Mouse (Mus musculus): ENCODE results near the gene Soat1. TPM values are rescaled to one million over a fixed set of nuclear protein-coding genes. Genes with fewer than 3 reads are reported as not detected.

Gene Soat1
- total and polyA plus RNA-seq, 2 experiments from 2014 or later = 16.2 to 35.8 TPM

DNA sequence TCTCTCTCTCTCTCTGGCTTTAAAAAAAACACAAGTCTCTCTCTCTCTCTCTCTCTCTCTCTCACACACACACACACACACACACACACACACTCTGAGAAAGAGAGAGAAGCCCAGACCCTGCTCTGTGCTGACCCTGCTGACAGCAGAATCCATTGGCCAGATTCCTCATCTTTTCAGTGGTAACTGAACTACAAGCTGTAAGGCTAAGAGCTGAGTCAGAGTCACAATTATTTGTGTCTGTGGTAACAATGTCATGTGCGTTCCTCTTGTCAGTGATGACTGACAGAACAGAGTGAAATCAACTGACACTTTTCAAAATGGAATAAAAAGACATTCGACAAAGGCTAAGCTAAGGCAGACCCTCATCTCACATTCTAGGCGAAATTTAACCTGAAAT lies 5.6 kb downstream of the Soat1 start:
- no peaks in the 10 kb centered on the region for H3K36me3 ChIP-seq (ENCODE audit: insufficient read depth, low read length)
- 85% methylated on average over 3 of the region's 3 CpGs for WGBS
- no peaks in the 10 kb centered on the region for H3K27me3 ChIP-seq (ENCODE audit: insufficient read depth, low read length)
- no peaks in the 10 kb centered on the region for H3K4me1 ChIP-seq (ENCODE audit: insufficient read depth, low read length)
- no peak for ATAC-seq
- no peak overlapping the region for H3K4me2 ChIP-seq (ENCODE audit: low read depth, low read length)
- no peak overlapping the region for H3K27ac ChIP-seq
- H3K9ac ChIP-seq (replicated peaks; ENCODE audit: low read length) = no peak overlapping the region
- no peak overlapping the region for H3K4me3 ChIP-seq (ENCODE audit: low read length)
- TF ChIP-seq CTCF (IDR thresholded peaks at IDR 0.05; ENCODE audit: low read depth) = no peak
- DNase-seq (ENCODE audit: low spot score) = no peak
- peaks cover 5% of the 10 kb centered on the region; the same call in 1 of the 2 replicates for H3K9me3 ChIP-seq (ENCODE audit: low read length)

DNA sequence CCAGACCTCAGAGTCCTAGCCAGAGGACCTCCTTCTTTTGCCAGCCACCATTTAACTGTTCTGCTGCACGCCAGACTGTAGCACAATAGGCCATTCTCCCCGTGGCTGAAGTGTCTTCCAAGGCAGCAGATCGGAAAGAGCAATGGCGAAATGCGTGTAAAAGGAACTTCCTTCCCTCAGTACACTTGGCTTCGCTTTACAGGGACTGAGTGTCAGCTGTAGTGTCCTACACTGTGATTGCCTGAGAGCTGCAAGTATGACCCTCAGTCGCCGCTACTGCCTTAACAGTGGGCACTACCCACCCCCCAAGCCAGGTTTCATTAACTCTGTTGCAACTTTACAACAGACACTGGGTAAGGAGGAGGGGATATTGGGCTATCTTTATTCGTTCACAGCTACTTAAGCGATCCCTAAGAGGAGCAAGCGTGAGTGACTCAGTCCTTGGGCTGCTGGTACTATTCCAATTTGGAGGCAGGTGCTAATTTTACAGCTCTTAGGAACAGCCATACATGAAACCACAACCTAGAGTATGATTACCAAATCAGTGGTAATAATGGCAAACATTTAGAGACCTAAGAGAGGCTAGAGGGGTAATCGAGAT lies 6.4 kb downstream of the Soat1 start:
- peaks cover 5% of the 10 kb centered on the region; the same call in 1 of the 2 replicates for H3K9me3 ChIP-seq (ENCODE audit: low read length)
- no peaks in the 10 kb centered on the region for H3K36me3 ChIP-seq (ENCODE audit: insufficient read depth, low read length)
- H3K27me3 ChIP-seq (ENCODE audit: insufficient read depth, low read length) = no peaks in the 10 kb centered on the region
- H3K4me3 ChIP-seq (ENCODE audit: low read length) = no peak overlapping the region
- no peak overlapping the region for H3K9ac ChIP-seq (replicated peaks; ENCODE audit: low read length)
- DNase-seq (ENCODE audit: low spot score) (no peak), ATAC-seq (no peak)
- H3K27ac ChIP-seq = no peak overlapping the region
- no peaks in the 10 kb centered on the region for H3K4me1 ChIP-seq (ENCODE audit: insufficient read depth, low read length)
- TF ChIP-seq CTCF (IDR thresholded peaks at IDR 0.05; ENCODE audit: low read depth) = no peak
- 84% methylated on average over 12 of the region's 12 CpGs for WGBS
- H3K4me2 ChIP-seq (ENCODE audit: low read depth, low read length) = no peak overlapping the region

DNA sequence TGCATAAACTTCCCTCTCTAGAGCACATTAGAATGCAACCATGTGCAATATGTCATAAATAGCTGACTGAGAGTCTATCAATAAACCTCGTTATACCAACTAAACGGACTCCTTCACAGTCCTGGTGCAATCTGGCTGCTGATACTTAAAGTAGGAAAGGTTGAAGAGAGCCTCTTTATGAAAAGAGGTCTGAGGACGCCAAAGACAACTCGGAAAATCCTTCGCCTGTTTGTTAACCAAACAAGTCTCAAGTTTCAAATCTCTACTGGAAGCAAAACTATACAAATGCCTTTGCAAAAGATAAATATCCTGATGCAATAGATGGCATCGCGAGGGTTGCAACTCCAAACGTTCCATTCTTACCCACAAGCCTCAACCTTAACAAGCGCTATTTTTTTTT lies 9.2 kb downstream of the Soat1 start:
- H3K9me3 ChIP-seq (ENCODE audit: low read length) = peaks cover 5% of the 10 kb centered on the region; the same call in 1 of the 2 replicates
- no peaks in the 10 kb centered on the region for H3K36me3 ChIP-seq (ENCODE audit: insufficient read depth, low read length)
- 91% methylated on average over 9 of the region's 9 CpGs for WGBS

DNA sequence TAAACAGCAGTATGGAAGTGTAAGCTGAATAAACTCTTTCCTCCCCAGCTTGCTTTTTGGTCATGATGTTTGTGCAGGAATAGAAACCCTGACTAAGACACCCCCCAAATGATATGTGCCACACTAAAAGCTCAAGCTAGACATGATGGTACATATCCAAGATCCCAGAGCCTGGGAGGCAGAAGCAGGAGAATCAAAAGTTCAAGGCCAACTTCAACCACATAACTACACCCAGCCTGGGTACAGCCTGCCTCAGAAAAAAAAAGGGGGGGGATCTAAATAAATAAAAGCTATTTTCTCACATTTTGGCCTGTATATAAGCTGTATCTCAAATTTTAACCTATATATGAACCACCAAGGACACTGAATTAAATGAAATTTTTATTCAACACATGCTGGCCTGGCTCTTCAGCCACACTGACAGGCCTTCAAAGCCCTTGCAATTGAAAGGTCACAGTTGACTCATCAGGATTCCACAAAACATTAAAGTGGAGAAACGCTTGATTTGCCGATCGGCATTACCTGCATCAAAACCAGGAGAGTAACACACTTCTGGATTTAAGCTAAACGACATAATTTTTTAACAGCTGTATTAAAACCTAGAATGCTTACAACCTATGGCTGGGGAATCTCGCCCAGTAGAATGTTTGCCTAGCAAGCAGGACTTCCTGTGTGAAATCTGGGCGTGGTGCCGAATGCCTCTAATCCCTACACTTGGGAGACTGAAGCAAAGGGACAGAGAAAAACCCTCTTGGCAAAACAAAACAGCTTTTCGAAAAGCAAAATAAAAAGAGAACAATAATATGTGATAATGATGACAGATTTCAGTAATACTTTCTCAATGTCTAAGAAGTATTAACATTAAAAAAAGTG lies 9.9 kb downstream of the Soat1 start:
- WGBS = 90% methylated on average over 8 of the region's 8 CpGs
- H3K27me3 ChIP-seq (ENCODE audit: insufficient read depth, low read length) = no peaks in the 10 kb centered on the region
- H3K4me3 ChIP-seq (ENCODE audit: low read length) = no peak overlapping the region
- DNase-seq (ENCODE audit: low spot score) = no peak
- no peak overlapping the region for H3K27ac ChIP-seq
- no peak for TF ChIP-seq CTCF (IDR thresholded peaks at IDR 0.05; ENCODE audit: low read depth)
- H3K4me2 ChIP-seq (ENCODE audit: low read depth, low read length) = no peak overlapping the region
- H3K9ac ChIP-seq (replicated peaks; ENCODE audit: low read length) = no peak overlapping the region
- H3K9me3 ChIP-seq (ENCODE audit: low read length) = peaks cover under 1% of the 10 kb centered on the region; the same call in 1 of the 2 replicates
- no peaks in the 10 kb centered on the region for H3K36me3 ChIP-seq (ENCODE audit: insufficient read depth, low read length)
- no peaks in the 10 kb centered on the region for H3K4me1 ChIP-seq (ENCODE audit: insufficient read depth, low read length)
- ATAC-seq = no peak

More for the DNA sequence above, 9.2 kb downstream of the Soat1 start:
- Histone ChIP-seq H3K4me1 (ENCODE audit: insufficient read depth, low read length) (no peaks in the 10 kb centered on the region), H3K27me3 (ENCODE audit: insufficient read depth, low read length) (no peaks in the 10 kb centered on the region), H3K4me2 (ENCODE audit: low read depth, low read length) (no peak overlapping the region), H3K9ac (replicated peaks; ENCODE audit: low read length) (no peak overlapping the region), H3K4me3 (ENCODE audit: low read length) (no peak overlapping the region), H3K27ac (no peak overlapping the region)
- TF ChIP-seq CTCF (IDR thresholded peaks at IDR 0.05; ENCODE audit: low read depth) = no peak
- DNase-seq (ENCODE audit: low spot score) = no peak
- no peak for ATAC-seq

DNA sequence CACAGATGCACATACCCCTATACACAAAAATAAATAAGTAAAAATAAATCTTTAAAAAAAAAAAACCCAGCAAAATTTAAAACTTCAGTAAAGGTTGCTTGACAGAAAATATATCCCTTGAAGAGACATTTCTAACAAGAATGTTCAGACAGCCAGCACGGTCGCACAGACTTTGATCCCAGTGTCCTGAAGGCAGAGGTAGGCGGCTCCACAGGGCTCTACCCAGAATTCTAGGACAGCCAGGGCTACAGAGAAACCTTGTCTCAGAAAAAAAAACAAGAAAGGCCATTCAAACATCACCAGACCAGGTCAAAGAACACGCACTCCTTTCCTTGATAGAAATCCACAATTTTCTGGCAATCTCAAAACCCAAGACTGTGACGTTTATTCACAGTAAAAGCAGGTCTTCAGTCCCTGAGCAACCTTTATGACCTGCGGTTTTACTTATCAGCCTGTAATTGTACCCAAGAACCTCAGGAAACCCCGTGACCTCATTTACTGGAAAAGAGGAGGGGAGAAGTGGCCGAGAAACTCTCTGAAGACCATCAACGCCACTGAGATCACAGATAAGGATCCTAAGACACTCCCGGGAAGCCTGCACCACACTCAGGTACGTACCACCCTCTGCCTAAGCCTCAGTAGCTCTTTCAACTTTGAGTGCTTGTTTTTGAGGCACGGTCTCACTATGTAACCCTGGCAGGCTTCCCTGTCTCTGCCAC lies 11.7 kb downstream of the Soat1 start:
- TF ChIP-seq CTCF (IDR thresholded peaks at IDR 0.05; ENCODE audit: low read depth) = no peak
- 92% methylated on average over 12 of the region's 12 CpGs for WGBS
- no peak for ATAC-seq
- Histone ChIP-seq H3K9ac (replicated peaks; ENCODE audit: low read length) (no peak overlapping the region), H3K4me3 (ENCODE audit: low read length) (no peak overlapping the region), H3K36me3 (ENCODE audit: insufficient read depth, low read length) (no peaks in the 10 kb centered on the region), H3K4me2 (ENCODE audit: low read depth, low read length) (no peak overlapping the region), H3K27me3 (ENCODE audit: insufficient read depth, low read length) (no peaks in the 10 kb centered on the region), H3K27ac (no peak overlapping the region), H3K4me1 (ENCODE audit: insufficient read depth, low read length) (no peaks in the 10 kb centered on the region), H3K9me3 (ENCODE audit: low read length) (no peaks in the 10 kb centered on the region)
- DNase-seq (ENCODE audit: low spot score) = no peak

- H3K4me3 ChIP-seq (ENCODE audit: low read length) = no peak overlapping the region
- ATAC-seq (no peak), DNase-seq (ENCODE audit: low spot score) (no peak)
- no peaks in the 10 kb centered on the region for H3K9me3 ChIP-seq (ENCODE audit: low read length)
- no peaks in the 10 kb centered on the region for H3K36me3 ChIP-seq (ENCODE audit: insufficient read depth, low read length)
- no peaks in the 10 kb centered on the region for H3K4me1 ChIP-seq (ENCODE audit: insufficient read depth, low read length)
- TF ChIP-seq CTCF (IDR thresholded peaks at IDR 0.05; ENCODE audit: low read depth) = no peak
- H3K4me2 ChIP-seq (ENCODE audit: low read depth, low read length) = no peak overlapping the region
- H3K27me3 ChIP-seq (ENCODE audit: insufficient read depth, low read length) = no peaks in the 10 kb centered on the region
- H3K9ac ChIP-seq (replicated peaks; ENCODE audit: low read length) = no peak overlapping the region
- 93% methylated on average over 6 of the region's 6 CpGs for WGBS
- H3K27ac ChIP-seq = no peak overlapping the region
These were observed 13.1 kb downstream of the Soat1 start for GRCm38 (mm10) chr1:156461036-156461435.
